Mouse (Mus musculus) midbrain, embryonic 14.5 days (tissue): ENCODE data around the gene Sbno2. TPM values are rescaled to one million over a fixed set of nuclear protein-coding genes. Genes with fewer than 3 reads are reported as not detected.

Experiments used
- ATAC-seq: fragments of 200-750 bp; cut with Nextera tagmentation; 2 replicates; pipeline ENCODE4 v1.8.0; 2017; ENCODE audit warnings: moderate number of reproducible peaks, moderate library complexity; ENCODE audit not compliant: low FRiP score, low TSS enrichment
- DNase-seq: peaks from one replicate; pipeline ENCODE4 v3.0.0-alpha.2; 2015
- H3K27ac ChIP-seq: fragments of 300-500 bp; sonication (generic); replicated peaks from 2 replicates; pipeline ENCODE4 v1.5.1; 2014; ENCODE audit warnings: mild to moderate bottlenecking, low read depth, low read length, moderate library complexity
- H3K27me3 ChIP-seq: fragments of 300-500 bp; sonication (generic); 2 replicates; pipeline ENCODE4 v1.6.1; 2014; ENCODE audit warnings: low read length, control low read depth, mixed read lengths; ENCODE audit not compliant: control insufficient read depth, insufficient read depth
- H3K36me3 ChIP-seq: fragments of 300-500 bp; sonication (generic); 2 replicates; pipeline ENCODE4 v1.6.1; 2014; ENCODE audit warnings: low read length, control low read depth; ENCODE audit not compliant: control insufficient read depth, insufficient read depth
- H3K4me1 ChIP-seq: fragments of 300-500 bp; sonication (generic); 2 replicates; pipeline ENCODE4 v1.6.1; 2014; ENCODE audit warnings: mild to moderate bottlenecking, antibody characterized with exemption, low read length, control low read depth; ENCODE audit not compliant: control insufficient read depth, insufficient read depth
- H3K4me2 ChIP-seq: fragments of 300-500 bp; sonication (generic); 2 replicates; pipeline ENCODE4 v1.6.1; 2014; ENCODE audit warnings: mild to moderate bottlenecking, low read length, moderate library complexity
- H3K4me3 ChIP-seq: fragments of 300-500 bp; sonication (generic); replicated peaks from 2 replicates; pipeline ENCODE4 v1.5.1; 2014; ENCODE audit warnings: low read depth, low read length
- H3K9ac ChIP-seq: fragments of 300-500 bp; sonication (generic); replicated peaks from 2 replicates; pipeline ENCODE4 v1.6.1; 2014; ENCODE audit warnings: mild to moderate bottlenecking, low read length, moderate library complexity
- H3K9me3 ChIP-seq: fragments of 300-500 bp; sonication (generic); 2 replicates; pipeline ENCODE4 v1.6.1; 2016; ENCODE audit warnings: low read length, control low read depth, mixed read lengths; ENCODE audit not compliant: control insufficient read depth
- WGBS: fragments of 180-500 bp; shearing (Covaris S2); extraction: QIAGEN DNeasy Blood & Tissue Kit; methylation state at CpG from one replicate; pipeline ENCODE4 v1.1.7; 2014; 5-methylcytosine and 5-hydroxymethylcytosine counted together
- polyA plus RNA-seq: library from polyadenylated mRNA; unstranded; fragments of >200 nt; fragmentation: Nextera tagmentation; extraction: Ambion mirVana; gene quantifications from 2 replicates; pipeline ENCODE4 v1.2.1, GENCODE M21; 2014

Gene Sbno2
- polyA plus RNA-seq, 1 experiment from 2014 or later: 13.2 TPM

- Histone ChIP-seq H3K36me3 (peaks cover 44% of the 10 kb centered on the region), H3K4me2 (no peak overlapping the region), H3K9me3 (no peaks in the 10 kb centered on the region), H3K4me3 (no peak overlapping the region), H3K27me3 (no peaks in the 10 kb centered on the region), H3K9ac (no peak overlapping the region), H3K27ac (no peak overlapping the region), H3K4me1 (peaks cover 10% of the 10 kb centered on the region)
- DNase-seq: no peak
- no peak for ATAC-seq
- WGBS: 91% methylated on average over 13 of the region's 13 CpGs
These were observed 68.5 kb downstream of the Sbno2 start for GRCm38 (mm10) chr10:80036832-80037231.

GRCm38 (mm10) chr10:80035686-80036085 is 69.7 kb downstream of the Sbno2 start:
- DNase-seq: no peak
- ATAC-seq: no peak
- H3K4me1 ChIP-seq: peaks cover 10% of the 10 kb centered on the region
- H3K9ac ChIP-seq: no peak overlapping the region
- H3K9me3 ChIP-seq: no peaks in the 10 kb centered on the region
- WGBS: 92% methylated on average over 5 of the region's 5 CpGs
- no peaks in the 10 kb centered on the region for H3K27me3 ChIP-seq
- no peak overlapping the region for H3K27ac ChIP-seq
- H3K4me3 ChIP-seq: no peak overlapping the region
- no peak overlapping the region for H3K4me2 ChIP-seq
- H3K36me3 ChIP-seq: peaks cover 44% of the 10 kb centered on the region

GRCm38 (mm10) chr10:80035148-80035547 is 70.2 kb downstream of the Sbno2 start:
- no peak for ATAC-seq

GRCm38 (mm10) chr10:80033511-80034391 is 71.6 kb downstream of the Sbno2 start:
- no peaks in the 10 kb centered on the region for H3K27me3 ChIP-seq
- H3K4me2 ChIP-seq: no peak overlapping the region
- H3K4me3 ChIP-seq: no peak overlapping the region
- peaks cover 7% of the 10 kb centered on the region for H3K4me1 ChIP-seq
- no peaks in the 10 kb centered on the region for H3K9me3 ChIP-seq
- H3K27ac ChIP-seq: no peak overlapping the region; the same call in 1 of the 2 replicates
- H3K36me3 ChIP-seq: peaks cover 44% of the 10 kb centered on the region
- WGBS: 47% methylated on average over 9 of the region's 9 CpGs
- ATAC-seq: no peak
- no peak overlapping the region for H3K9ac ChIP-seq
- DNase-seq: peak; percentile 51

More at GRCm38 (mm10) chr10:80035148-80035547, 70.2 kb downstream of the Sbno2 start:
- H3K9me3 ChIP-seq: no peaks in the 10 kb centered on the region
- 79% methylated on average over 8 of the region's 8 CpGs for whole genome bisulfite sequencing
- DNase-seq: no peak
- H3K27me3 ChIP-seq: no peaks in the 10 kb centered on the region
- no peak overlapping the region for H3K27ac ChIP-seq
- peaks cover 10% of the 10 kb centered on the region for H3K4me1 ChIP-seq
- no peak overlapping the region for H3K4me2 ChIP-seq
- H3K9ac ChIP-seq: 0 out of 2 replicates have a peak overlapping the region, but pooled peaks have one; percentile 23
- H3K36me3 ChIP-seq: peaks cover 44% of the 10 kb centered on the region
- no peak overlapping the region for H3K4me3 ChIP-seq

GRCm38 (mm10) chr10:80032799-80033480 is 72.4 kb downstream of the Sbno2 start:
- DNase-seq (no peak), ATAC-seq (no peak)
- H3K4me3 ChIP-seq: no peak overlapping the region
- 72% methylated on average over 5 of the region's 5 CpGs for WGBS
- no peak overlapping the region for H3K27ac ChIP-seq
- H3K9me3 ChIP-seq: no peaks in the 10 kb centered on the region
- no peaks in the 10 kb centered on the region for H3K4me1 ChIP-seq
- no peaks in the 10 kb centered on the region for H3K27me3 ChIP-seq
- H3K9ac ChIP-seq: no peak overlapping the region
- no peak overlapping the region for H3K4me2 ChIP-seq
- peaks cover 39% of the 10 kb centered on the region for H3K36me3 ChIP-seq

GRCm38 (mm10) chr10:80030736-80031135 is 74.6 kb downstream of the Sbno2 start:
- Histone ChIP-seq H3K4me2 (no peak overlapping the region), H3K9me3 (no peaks in the 10 kb centered on the region), H3K9ac (no peak overlapping the region), H3K27me3 (no peaks in the 10 kb centered on the region), H3K27ac (no peak overlapping the region), H3K4me3 (no peak overlapping the region), H3K4me1 (no peaks in the 10 kb centered on the region), H3K36me3 (peaks cover 17% of the 10 kb centered on the region)
- no peak for DNase-seq
- ATAC-seq: no peak
- 84% methylated on average over 17 of the region's 17 CpGs for WGBS

- Histone ChIP-seq H3K9me3 (no peaks in the 10 kb centered on the region), H3K4me2 (no peak overlapping the region), H3K36me3 (peaks cover 11% of the 10 kb centered on the region), H3K9ac (no peak overlapping the region), H3K27ac (no peak overlapping the region), H3K27me3 (no peaks in the 10 kb centered on the region), H3K4me3 (no peak overlapping the region), H3K4me1 (no peaks in the 10 kb centered on the region)
- ATAC-seq: no peak
- 75% methylated on average over 9 of the region's 9 CpGs for WGBS
- DNase-seq: no peak
These were observed 75.2 kb downstream of the Sbno2 start for GRCm38 (mm10) chr10:80030191-80030590.

GRCm38 (mm10) chr10:80028521-80028846 is 76.9 kb downstream of the Sbno2 start:
- Histone ChIP-seq H3K9me3 (no peaks in the 10 kb centered on the region), H3K4me1 (no peaks in the 10 kb centered on the region), H3K9ac (no peak overlapping the region), H3K27ac (no peak overlapping the region), H3K36me3 (no peaks in the 10 kb centered on the region), H3K4me3 (no peak overlapping the region), H3K27me3 (no peaks in the 10 kb centered on the region), H3K4me2 (no peak overlapping the region)
- 96% methylated on average over 13 of the region's 13 CpGs for WGBS
- no peak for DNase-seq
- no peak for ATAC-seq
